Mouse (Mus musculus): ENCODE measurements around the gene Gpr182.

GRCm38 (mm10) chr10:127734434-127734833, 17.1 kb downstream of the Gpr182 start:
- TF ChIP-seq POLR2A (IDR thresholded peaks at IDR 0.05; ENCODE audit: borderline replicate concordance, control insufficient read depth, low read depth, low read length): no peak
- no peak for TF ChIP-seq CTCF (IDR thresholded peaks at IDR 0.05; ENCODE audit: control insufficient read depth, insufficient read depth, low read length)
